Mouse (Mus musculus): Measurements from ENCODE around the gene Oma1. TPM values are rescaled to one million over a fixed set of nuclear protein-coding genes. Genes with fewer than 3 reads are reported as not detected.

Oma1 gene
- total RNA-seq, 4 experiments from 2014 or later: 25.0 to 31.0 (median 28.4) TPM

DNA sequence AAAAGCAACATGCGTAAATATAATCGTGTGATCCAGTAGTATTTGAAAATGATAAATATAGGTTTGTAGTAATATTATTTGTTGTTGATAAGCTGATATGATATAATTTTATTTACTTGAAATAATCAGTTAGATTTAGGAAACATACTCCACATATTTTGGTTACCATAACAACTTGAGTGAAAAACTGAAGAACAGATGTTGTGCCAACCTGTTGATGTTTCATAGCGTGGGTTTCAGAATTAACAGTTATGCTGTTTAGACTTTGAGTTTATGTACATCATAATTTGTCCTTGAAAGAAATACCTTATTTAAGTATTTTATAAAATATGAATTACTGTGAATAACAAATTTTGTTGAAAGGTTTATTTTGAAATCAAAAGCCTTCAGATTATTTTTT is 43.8 kb downstream of the Oma1 start:
- DNase-seq (ENCODE audit: low spot score in 2 of 2): no peak

DNA sequence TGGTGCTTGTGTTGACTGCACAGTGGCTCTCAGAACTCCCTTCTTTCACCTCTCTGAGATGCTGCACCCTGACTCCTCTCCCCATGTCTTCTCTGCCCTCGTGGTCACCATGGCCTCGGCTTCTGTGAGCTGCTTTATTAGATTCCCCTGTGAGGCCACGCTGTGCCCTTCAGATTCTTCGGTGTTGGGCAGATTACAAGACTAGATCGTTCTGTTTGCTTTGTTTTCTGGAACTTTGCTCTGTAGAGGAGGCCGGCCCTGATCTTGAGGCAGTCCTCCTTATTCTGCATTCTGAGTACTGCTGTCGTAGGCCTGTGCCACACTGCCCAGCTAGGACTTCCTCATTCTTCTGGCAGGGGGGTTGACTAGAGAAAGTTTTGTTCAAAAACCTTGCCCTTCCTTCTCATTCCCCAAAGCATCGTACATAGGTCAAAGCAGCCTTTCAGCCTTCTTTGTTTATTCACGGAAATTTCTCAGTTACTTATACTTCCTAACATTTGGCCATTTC is 45.4 kb downstream of the Oma1 start:
- no peak for DNase-seq (ENCODE audit: low spot score in 2 of 2)

DNA sequence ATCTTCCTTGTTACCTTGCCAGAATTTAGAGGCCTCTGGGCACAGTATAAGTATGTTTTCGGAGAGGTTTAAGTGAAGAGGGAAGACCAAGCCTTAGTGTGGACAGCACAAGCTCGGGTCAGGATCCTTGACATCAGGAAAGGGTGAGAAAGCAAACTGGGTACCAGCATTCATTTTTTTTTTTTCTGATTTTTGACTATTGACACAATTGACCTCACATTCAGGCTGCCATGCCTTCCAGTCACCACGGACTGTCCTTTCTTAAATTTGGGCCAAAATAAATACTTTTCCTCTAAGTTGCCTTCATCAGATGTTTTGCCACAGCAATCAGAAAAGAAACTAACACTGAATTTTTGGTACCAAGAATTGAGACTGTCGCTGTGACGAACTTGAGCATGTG is 68.6 kb downstream of the Oma1 start:
- DNase-seq (ENCODE audit: low spot score in 2 of 2): no peak

DNA sequence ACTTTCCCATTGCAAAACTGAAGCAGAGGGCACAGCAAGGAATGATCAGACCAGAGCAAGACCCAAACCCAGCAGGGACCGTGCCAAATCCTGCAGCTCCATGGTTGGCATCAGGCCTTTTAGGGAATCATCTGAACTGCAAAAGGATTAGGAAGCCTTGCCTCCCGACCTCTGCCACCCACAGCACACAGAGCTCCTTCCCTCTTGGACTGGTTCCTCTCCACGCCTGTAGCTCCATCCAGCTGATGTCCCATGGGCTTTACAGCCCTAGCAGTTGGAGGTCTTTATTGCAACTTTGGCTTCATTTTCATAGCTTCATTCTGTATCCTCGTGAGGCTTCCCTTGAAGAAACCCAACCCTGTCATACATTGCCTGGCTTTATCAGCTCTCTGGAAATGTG is 71.4 kb downstream of the Oma1 start:
- no peak for DNase-seq (ENCODE audit: low spot score in 2 of 2)

DNA sequence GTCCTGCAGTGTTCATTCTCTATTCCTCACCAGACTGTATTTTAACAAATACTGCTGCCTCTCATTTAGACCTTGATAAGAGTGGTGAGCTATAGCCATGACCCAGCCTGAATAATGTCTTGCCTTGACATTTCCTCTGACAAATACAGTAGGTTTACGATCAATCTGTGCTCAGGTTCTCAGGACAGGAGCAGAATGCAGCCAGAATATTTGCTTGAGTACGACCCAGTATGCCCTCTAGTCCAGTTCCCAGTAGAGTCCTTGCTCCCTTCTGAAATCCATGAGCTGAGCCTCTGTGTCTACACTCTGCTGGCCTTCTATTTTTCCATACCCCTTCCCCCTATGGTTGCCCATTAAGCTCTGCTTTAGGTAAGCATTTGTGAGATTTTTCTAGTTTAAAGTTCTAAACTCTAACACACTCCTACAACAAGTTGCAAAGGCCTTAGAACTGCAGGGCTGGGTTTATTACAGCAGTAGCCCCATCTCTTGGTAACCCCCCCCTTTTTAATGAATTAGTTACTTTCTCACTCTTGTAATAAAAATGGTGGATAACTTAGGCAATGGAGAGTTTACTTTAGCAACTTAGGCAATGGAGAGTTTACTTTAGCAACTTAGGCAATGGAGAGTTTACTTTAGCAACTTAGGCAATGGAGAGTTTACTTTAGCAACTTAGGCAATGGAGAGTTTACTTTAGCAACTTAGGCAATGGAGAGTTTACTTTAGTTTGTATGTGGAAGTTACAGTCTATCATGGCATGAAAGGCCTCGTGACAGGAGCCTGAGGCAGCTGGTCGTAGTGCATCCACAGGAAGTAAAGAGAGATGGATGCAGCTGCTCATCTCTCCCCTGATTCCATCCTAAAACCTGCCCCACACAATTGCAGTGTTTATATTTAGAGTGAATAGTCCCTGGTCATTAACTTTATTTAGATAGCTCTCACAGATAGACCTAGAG is 72.5 kb downstream of the Oma1 start:
- no peak for DNase-seq (ENCODE audit: low spot score in 2 of 2)

DNA sequence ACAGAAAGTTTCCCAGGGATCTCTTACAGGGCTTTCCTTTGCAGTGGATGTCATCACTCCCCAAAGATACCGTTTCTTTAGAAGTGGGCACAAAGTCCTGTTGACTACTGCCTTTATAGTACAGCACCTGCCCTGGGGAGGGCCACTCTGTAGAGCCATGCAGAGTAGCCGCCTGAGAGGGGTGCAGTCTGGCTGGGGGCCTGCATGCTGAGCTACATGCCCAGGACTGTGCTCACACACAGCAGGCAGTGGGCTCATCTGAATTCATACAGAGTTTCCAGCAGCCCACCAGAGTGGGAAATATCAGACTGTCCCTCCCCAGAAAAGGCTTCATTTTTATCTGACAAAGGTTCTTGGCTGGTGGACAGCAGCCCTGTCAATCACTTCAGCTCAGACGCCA is 73.7 kb downstream of the Oma1 start:
- no peak for DNase-seq (ENCODE audit: low spot score in 2 of 2)

DNA sequence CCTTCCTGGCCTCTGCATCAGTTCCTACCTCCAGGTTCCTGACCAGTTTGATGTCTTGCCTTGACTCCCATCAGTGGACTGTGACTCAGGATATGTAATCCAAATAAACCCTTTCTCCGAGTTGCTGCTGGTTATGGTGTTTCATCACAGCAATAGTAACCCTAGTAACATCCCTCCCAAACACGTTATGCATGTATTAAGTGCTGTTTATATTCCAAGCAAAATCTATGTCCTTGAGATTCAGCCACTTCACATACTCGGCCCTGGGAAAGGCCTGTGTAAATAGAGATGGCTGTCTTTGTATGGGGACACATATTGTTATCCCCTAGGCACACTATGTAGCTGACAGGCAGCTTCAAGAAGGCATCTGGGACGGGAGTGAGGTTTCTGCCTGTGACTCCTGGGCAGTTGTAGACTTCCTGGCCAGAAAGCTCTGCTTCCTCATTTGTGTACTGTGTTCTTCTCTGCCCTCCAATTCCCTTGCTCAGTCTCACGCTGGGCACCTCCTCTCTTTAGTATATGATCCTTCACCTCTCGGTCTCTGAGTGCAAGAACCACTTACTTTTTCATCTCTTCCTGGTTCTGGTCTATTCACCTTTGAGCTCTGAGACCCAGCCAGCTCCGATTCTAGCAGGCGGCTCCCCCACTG is 75.0 kb downstream of the Oma1 start:
- no peak for DNase-seq (ENCODE audit: low spot score in 2 of 2)

DNA sequence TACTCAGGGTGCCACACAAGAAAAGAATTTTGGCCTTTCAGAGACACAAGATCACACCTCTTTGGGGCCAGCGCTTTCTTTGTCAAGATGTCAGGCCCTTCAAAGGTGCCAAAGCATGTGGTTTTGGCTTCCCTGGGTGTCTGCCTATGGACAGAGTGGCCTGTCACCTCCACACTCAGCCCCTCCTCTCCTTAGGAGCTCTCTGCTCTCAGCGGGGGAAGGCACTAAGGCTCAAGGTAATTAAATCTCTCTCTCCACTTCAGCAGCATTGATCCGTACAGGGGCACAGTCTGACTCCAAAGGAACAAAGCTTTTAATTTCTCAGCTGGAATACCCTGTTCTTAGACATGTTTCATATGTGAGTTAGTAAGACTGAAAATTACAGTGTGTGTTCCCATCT is 76.0 kb downstream of the Oma1 start:
- no peak for DNase-seq (ENCODE audit: low spot score in 2 of 2)

DNA sequence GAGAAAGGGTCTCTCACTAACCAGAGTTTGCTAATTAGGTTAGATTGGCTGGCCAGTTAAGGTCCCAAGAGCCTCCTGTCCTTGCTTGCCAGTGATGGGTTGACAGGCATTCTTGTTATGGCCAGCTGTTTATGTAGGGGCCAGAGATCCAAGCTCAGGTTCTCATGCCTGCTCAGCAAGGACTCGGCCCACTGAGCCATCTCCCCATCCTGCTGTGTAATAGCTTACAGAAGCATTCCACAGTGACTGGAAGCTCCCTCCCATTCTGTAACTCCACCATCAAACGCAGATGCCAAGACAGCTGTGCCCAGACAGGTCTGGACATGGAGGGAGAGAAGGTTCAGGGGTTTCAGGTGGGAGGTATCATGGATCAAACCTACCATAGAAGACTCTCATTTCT is 76.9 kb downstream of the Oma1 start:
- DNase-seq (ENCODE audit: low spot score in 2 of 2): no peak

DNA sequence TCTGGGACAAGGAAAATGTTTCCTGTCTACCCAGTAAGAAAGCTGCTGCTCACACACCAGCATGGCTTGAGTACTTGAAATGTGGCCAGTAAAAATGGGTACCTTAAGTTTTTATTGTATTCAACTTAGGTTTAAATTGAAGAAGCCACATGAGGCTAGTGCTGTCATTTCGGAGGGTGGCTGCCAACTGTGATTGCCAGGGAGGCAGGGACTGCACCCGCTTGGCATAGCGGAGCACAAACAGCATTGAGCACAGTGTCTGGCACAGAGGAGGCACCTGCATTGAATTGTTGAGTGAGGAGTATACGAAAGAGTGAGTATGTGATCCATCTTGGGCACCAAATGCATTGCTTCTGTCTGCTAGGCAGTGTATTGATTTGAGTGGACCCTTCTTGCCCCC is 81.5 kb downstream of the Oma1 start:
- DNase-seq (ENCODE audit: low spot score in 2 of 2): no peak

DNA sequence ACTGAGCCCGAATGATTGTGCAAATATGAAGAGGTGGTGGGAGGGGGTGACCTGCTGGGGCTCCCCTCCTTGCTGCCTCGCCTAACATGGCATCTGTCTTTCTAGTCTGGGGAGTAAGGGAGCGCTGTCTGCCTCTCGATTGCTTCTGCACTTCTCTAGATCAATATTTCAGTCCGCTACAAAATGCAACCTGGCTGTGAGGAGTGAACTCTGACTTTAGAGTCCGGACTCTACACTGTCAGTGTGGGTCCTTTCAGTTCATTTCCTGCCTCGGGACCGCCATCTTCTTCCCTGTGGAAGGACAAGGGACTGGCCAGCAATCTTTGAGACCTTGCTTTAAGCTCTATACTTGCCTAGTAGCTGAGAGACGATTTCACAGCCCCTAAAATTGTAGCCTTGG is 82.3 kb downstream of the Oma1 start:
- no peak for DNase-seq (ENCODE audit: low spot score in 2 of 2)

DNA sequence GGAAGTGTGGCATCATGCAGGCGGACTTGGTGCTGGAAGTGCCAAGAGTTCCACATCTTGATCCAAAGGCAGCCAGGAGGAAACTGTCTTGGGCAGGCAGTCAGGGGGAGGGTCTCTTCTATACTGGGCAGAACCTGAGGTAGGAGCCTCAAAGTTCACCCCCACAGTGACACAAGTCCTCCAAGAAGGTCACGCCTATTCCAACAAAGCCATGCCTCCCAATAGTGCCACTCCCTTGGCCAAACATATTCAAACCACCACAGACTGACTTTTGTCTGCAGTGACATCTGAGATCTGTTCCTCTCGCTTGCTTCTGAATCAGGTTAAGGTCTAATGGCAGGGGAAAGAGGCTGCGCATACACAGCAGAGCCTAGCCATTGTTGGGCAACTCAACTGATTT is 83.3 kb downstream of the Oma1 start:
- no peak for DNase-seq (ENCODE audit: low spot score in 2 of 2)

DNA sequence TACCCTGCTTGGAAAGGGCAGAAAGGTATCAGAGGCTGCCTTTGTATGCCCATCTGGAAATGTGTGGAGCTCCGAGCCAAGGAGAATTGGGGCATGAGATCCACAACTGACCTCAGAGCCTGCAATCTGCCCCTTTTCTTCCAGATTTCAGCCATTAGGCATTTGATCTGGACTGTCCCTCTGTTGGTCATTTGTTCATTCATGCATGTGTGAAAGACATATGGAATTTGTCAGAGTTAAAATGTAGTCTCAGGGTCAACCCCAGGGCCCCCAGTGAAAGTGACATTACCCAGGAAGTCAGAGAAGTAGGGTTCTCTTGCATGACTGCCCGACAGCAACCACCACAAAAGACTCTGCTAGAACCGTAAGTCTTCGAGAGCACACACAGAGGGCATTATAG is 89.0 kb downstream of the Oma1 start:
- DNase-seq (ENCODE audit: low spot score in 2 of 2): no peak

DNA sequence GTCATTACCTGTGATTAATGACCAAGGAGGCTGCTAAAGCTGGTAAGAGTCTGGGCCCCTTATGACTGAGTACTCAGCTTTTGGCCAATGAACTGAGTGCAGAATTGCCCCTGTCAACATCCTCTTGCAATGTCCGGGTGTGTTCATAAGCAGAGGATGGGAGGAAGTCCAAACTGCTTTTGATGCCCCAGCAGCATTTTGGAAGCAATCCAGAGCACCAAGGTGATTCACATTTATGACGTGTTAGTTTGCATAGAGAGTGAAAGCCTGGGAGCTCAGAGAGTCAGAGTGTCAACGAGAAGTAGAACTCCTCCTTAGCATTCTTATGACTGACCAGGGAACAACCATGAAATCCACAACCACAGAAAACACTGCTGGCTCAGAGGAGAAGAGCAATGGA is 91.7 kb downstream of the Oma1 start:
- DNase-seq (ENCODE audit: low spot score in 2 of 2): no peak

DNA sequence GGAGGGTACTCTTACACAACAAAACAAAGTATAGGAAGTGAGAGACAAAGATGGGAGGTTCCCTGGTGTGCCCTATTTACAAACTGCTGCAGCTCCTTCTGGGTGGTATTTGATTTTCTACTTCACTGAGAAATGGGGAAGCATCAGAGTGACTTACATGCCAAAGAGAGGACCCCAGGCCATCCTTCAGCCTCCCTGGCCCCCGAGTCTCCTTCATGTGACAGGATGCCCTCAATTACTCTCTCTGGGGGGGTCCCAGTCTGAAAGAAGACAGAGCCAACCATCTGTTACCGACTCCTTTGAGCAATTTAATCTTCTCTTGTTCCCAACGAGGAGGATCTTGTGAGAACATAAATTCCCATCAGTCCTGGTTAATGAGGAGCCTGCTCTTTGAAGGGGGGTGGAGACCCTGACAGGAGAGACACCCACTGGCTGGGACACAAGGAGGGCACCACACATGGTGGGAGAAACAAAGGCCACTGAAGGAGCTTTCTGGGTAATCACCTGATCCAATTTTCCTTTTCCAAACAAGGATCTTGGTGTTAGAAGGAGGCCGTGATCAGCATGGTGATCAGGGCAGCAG is 96.7 kb downstream of the Oma1 start:
- DNase-seq (ENCODE audit: low spot score in 2 of 2): no peak

Other genes with a start within 250 kb of the Oma1 start
- gene Mier1, start 199.4 kb upstream of the Oma1 start, total RNA-seq (2022): 10 to 100 TPM; 15.2 to 21.0 (median 17.4) TPM
- under 1 TPM; 0.38 to 0.75 (median 0.47) TPM for gene Wdr78, start 199.3 kb upstream of the Oma1 start, total RNA-seq (2022)
- 1 to 10 TPM; 5.6 to 8.4 (median 6.9) TPM for gene Slc35d1, start 98.6 kb upstream of the Oma1 start, total RNA-seq (2022)
- gene 4921539E11Rik, start 22.9 kb upstream of the Oma1 start, total RNA-seq (2022): not detected

Measured in gastrocnemius, adult 8-10 months (tissue).